Mouse (Mus musculus) MEL (cell line): ENCODE results near the gene Catip. TPM values are rescaled to one million over a fixed set of nuclear protein-coding genes. Genes with fewer than 3 reads are reported as not detected.

Experiments
- DNase-seq: peaks from one replicate; pipeline ENCODE4 v3.0.0; 2011; ENCODE audit warnings: low read depth, low spot score
- H3K27ac ChIP-seq: 2 replicates; pipeline ENCODE4 v1.5.1; 2012; ENCODE audit warnings: low read depth, mild to moderate bottlenecking, control low read depth, low read length, moderate library complexity; ENCODE audit not compliant: control insufficient read depth
- H3K27me3 ChIP-seq, 2 experiments: fragments of 150-350 bp in 1 of 2; sonication (generic) in 1 of 2; 2 replicates each; pipeline ENCODE4 v1.6.1; 2012; ENCODE audit warnings: low read length in 2 of 2, mild to moderate bottlenecking in 2 of 2, improper control_type of control experiment in 1 of 2, moderate library complexity in 1 of 2; ENCODE audit not compliant: insufficient read depth in 2 of 2, control insufficient read depth in 1 of 2
- H3K36me3 ChIP-seq, 2 experiments: 2 replicates each; pipeline ENCODE4 v1.6.1; 2012 to 2014; ENCODE audit warnings: low read length in 2 of 2, improper control_type of control experiment in 1 of 2, inconsistent platforms in 1 of 2, mild to moderate bottlenecking in 1 of 2; ENCODE audit not compliant: insufficient read depth in 2 of 2, control insufficient read depth in 1 of 2
- H3K4me1 ChIP-seq, 2 experiments: fragments of 150-350 bp in 1 of 2; sonication (generic) in 1 of 2; 2 replicates each; pipeline ENCODE4 v1.6.1; 2012; ENCODE audit warnings: low read length in 2 of 2, improper control_type of control experiment in 1 of 2, mild to moderate bottlenecking in 1 of 2; ENCODE audit not compliant: insufficient read depth in 2 of 2, control insufficient read depth in 1 of 2
- H3K4me3 ChIP-seq, 2 experiments: fragments of 150-350 bp in 1 of 2; sonication (generic) in 1 of 2; 2 replicates each; pipeline ENCODE4 v1.5.1; 2012; ENCODE audit warnings: low read depth in 2 of 2, low read length in 2 of 2, mild to moderate bottlenecking in 2 of 2, moderate library complexity in 2 of 2, control low read depth in 1 of 2, improper control_type of control experiment in 1 of 2; ENCODE audit not compliant: control insufficient read depth in 1 of 2, insufficient read depth in 1 of 2
- H3K79me2 ChIP-seq: 2 replicates; pipeline ENCODE4 v1.6.1; 2012; ENCODE audit warnings: mild to moderate bottlenecking, low read length, moderate library complexity; ENCODE audit not compliant: control insufficient read depth, poor library complexity, insufficient read depth
- H3K9ac ChIP-seq: 2 replicates; pipeline ENCODE4 v1.6.1; 2012; ENCODE audit warnings: low read depth, mild to moderate bottlenecking, control low read depth, low read length, moderate library complexity; ENCODE audit not compliant: control insufficient read depth, poor library complexity, severe bottlenecking
- H3K9me3 ChIP-seq: fragments of 150-350 bp; sonication (generic); replicated peaks from 2 replicates; pipeline ENCODE4 v1.6.1; 2012; ENCODE audit warnings: mild to moderate bottlenecking, low read length, improper control_type of control experiment, moderate library complexity; ENCODE audit not compliant: insufficient read depth
- CHD1 ChIP-seq: IDR thresholded peaks from 2 replicates; pipeline ENCODE4 v1.6.1; 2012; ENCODE audit warnings: low read depth, mild to moderate bottlenecking, inconsistent platforms, low read length, improper control_type of control experiment
- CHD2 ChIP-seq: IDR thresholded peaks from 2 replicates; pipeline ENCODE4 v1.6.1; 2011; ENCODE audit warnings: low read length, improper control_type of control experiment
- CTCF ChIP-seq, 3 experiments: IDR thresholded peaks in 2 of 3; conservative IDR thresholded peaks in 1 of 3; 2 replicates each; pipeline ENCODE4 v1.5.1; 2011 to 2012; ENCODE audit warnings: low read length in 3 of 3, low read depth in 2 of 3, mild to moderate bottlenecking in 2 of 3, improper control_type of control experiment in 1 of 3, inconsistent platforms in 1 of 3, mixed read lengths in 1 of 3, moderate library complexity in 1 of 3; ENCODE audit not compliant: control insufficient read depth in 1 of 3, insufficient read depth in 1 of 3, poor library complexity in 1 of 3, severe bottlenecking in 1 of 3
- ELF1 ChIP-seq: IDR thresholded peaks from 2 replicates; pipeline ENCODE4 v1.6.1; 2014; ENCODE audit warnings: low read depth, mild to moderate bottlenecking, inconsistent platforms, low read length, improper control_type of control experiment, moderate library complexity
- EP300 ChIP-seq, 2 experiments: IDR thresholded peaks; 2 replicates each; pipeline ENCODE4 v1.6.1; 2011; ENCODE audit warnings: improper control_type of control experiment in 2 of 2, low read length in 2 of 2, low read depth in 1 of 2, mild to moderate bottlenecking in 1 of 2
- ETS1 ChIP-seq: IDR thresholded peaks from 2 replicates; pipeline ENCODE4 v1.6.1; 2012; ENCODE audit warnings: low read depth, mild to moderate bottlenecking, inconsistent platforms, low read length, improper control_type of control experiment, moderate library complexity
- GABPA ChIP-seq: IDR thresholded peaks from 2 replicates; pipeline ENCODE4 v1.6.1; 2012; ENCODE audit warnings: low read depth, mild to moderate bottlenecking, inconsistent platforms, low read length, improper control_type of control experiment, moderate library complexity
- GATA1 ChIP-seq: IDR thresholded peaks from 2 replicates; pipeline ENCODE4 v1.6.1; 2011; ENCODE audit warnings: low read depth, low read length, improper control_type of control experiment
- MAX ChIP-seq: IDR thresholded peaks from 2 replicates; pipeline ENCODE4 v1.6.1; 2011; ENCODE audit warnings: low read length, improper control_type of control experiment
- MAZ ChIP-seq: IDR thresholded peaks from 2 replicates; pipeline ENCODE4 v1.6.1; 2012; ENCODE audit warnings: low read depth, mild to moderate bottlenecking, inconsistent platforms, low read length, improper control_type of control experiment
- MXI1 ChIP-seq: IDR thresholded peaks from 2 replicates; pipeline ENCODE4 v1.6.1; 2011; ENCODE audit warnings: mild to moderate bottlenecking, low read depth, low read length, improper control_type of control experiment
- MYB ChIP-seq: IDR thresholded peaks from 2 replicates; pipeline ENCODE4 v1.6.1; 2011; ENCODE audit warnings: mild to moderate bottlenecking, low read depth, low read length, improper control_type of control experiment
- MYC ChIP-seq: IDR thresholded peaks from 2 replicates; pipeline ENCODE4 v1.6.1; 2011; ENCODE audit warnings: low read depth, mild to moderate bottlenecking, low read length, improper control_type of control experiment, moderate library complexity
- NELFE ChIP-seq: IDR thresholded peaks from 2 replicates; pipeline ENCODE4 v1.6.1; 2011; ENCODE audit warnings: low read depth, low read length, improper control_type of control experiment
- NRF1 ChIP-seq: IDR thresholded peaks from 2 replicates; pipeline ENCODE4 v1.6.1; 2014; ENCODE audit warnings: low read depth, mild to moderate bottlenecking, inconsistent platforms, low read length, improper control_type of control experiment, moderate library complexity; ENCODE audit not compliant: poor library complexity, insufficient read depth, severe bottlenecking
- POLR2A ChIP-seq, 2 experiments: IDR thresholded peaks; 2 replicates each; pipeline ENCODE4 v1.6.1; 2011 to 2012; ENCODE audit warnings: low read length in 2 of 2, mild to moderate bottlenecking in 2 of 2, control low read depth in 1 of 2, improper control_type of control experiment in 1 of 2, low read depth in 1 of 2, moderate library complexity in 1 of 2; ENCODE audit not compliant: control insufficient read depth in 1 of 2, insufficient read depth in 1 of 2, poor library complexity in 1 of 2
- POLR2AphosphoS2 ChIP-seq: IDR thresholded peaks from 2 replicates; pipeline ENCODE4 v1.6.1; 2011; ENCODE audit warnings: low read length, improper control_type of control experiment
- POLR2AphosphoS5 ChIP-seq: IDR thresholded peaks from 2 replicates; pipeline ENCODE4 v1.6.1; 2012; ENCODE audit warnings: low read depth, borderline replicate concordance, mild to moderate bottlenecking, inconsistent platforms, low read length, moderate library complexity, mixed read lengths
- TAL1 ChIP-seq: IDR thresholded peaks from 2 replicates; pipeline ENCODE4 v1.6.1; 2012; ENCODE audit warnings: mild to moderate bottlenecking, inconsistent platforms, low read length, moderate library complexity, mixed read lengths
- USF1 ChIP-seq: IDR thresholded peaks from 2 replicates; pipeline ENCODE4 v1.6.1; 2014; ENCODE audit warnings: low read depth, mild to moderate bottlenecking, inconsistent platforms, low read length, improper control_type of control experiment, moderate library complexity
- USF2 ChIP-seq, 2 experiments: IDR thresholded peaks; 2 replicates each; pipeline ENCODE4 v1.6.1; 2011 to 2012; ENCODE audit warnings: improper control_type of control experiment in 2 of 2, low read length in 2 of 2, borderline replicate concordance in 1 of 2, inconsistent platforms in 1 of 2, low read depth in 1 of 2, mild to moderate bottlenecking in 1 of 2; ENCODE audit not compliant: insufficient read depth in 1 of 2
- ZKSCAN1 ChIP-seq: IDR thresholded peaks from 2 replicates; pipeline ENCODE4 v1.6.1; 2012; ENCODE audit warnings: low read depth, mild to moderate bottlenecking, inconsistent platforms, low read length, improper control_type of control experiment, moderate library complexity
- ZNF384 ChIP-seq: IDR thresholded peaks from 2 replicates; pipeline ENCODE4 v1.6.1; 2012; ENCODE audit warnings: low read depth, mild to moderate bottlenecking, inconsistent platforms, low read length, improper control_type of control experiment
- polyA plus RNA-seq, 2 experiments: library from polyadenylated mRNA; stranded (reverse) in 1 of 2; unstranded in 1 of 2; fragments of >175 nt in 1 of 2; fragments of >200 nt in 1 of 2; gene quantifications; 2 replicates each; pipeline versions ENCODE4 v1.2.1 to v1.2.4; 2012; ENCODE audit warnings: low replicate concordance in 2 of 2, low read depth in 1 of 2; ENCODE audit not compliant: insufficient read length in 2 of 2, insufficient read depth in 1 of 2, missing spikeins in 1 of 2
- total RNA-seq: library from RNA; depleted of rRNA; stranded (reverse); fragments of 300-350 nt; gene quantifications from 2 replicates; pipeline ENCODE4 v1.2.3, GENCODE M21; 2012

The Catip gene
- total and polyA plus RNA-seq, 3 experiments, result 0.08 TPM; not detected in 1

DNA sequence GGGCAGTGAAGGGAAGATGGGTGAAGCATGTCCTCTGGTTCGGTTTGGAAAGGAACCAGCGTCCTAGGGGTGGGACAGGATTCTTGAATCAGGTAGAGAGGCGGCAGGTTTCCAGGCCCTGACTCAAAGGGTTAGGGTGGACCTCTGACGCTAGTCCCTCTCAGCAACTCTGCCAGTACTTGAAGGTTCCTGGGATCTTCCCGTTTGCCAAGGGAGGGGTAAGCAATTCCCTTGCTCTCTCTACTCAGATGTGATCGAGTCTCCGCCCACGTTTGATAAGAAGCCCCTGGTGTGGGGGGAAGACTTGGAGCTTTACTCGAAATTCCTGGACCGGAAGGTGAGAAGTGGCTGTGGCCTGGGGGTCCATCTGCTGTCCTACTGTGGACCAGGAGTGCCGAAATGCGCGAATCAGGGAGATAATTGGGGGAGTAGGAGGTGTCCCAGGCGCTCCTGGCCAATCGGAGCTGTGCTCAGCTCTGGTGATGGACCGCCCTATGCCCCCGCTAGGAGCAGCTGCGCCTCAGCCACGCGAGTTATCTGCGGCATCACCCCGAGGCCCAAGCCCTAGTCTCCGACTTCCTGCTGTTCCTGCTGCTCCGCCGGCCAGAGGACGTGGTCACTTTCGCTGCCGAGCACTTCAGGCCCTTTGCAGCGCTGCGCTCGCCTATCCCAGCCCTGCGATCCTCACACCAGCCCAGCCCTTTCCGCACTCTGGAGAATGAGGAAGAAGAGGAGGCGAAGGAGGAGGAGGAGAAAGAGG lies 6.2 kb downstream of the Catip start:
- peak; percentile 87 for DNase-seq
- TF ChIP-seq NRF1 (no peak), ELF1 (peak; percentile 65; the same call in 1 of the 2 replicates), NELFE (peak; percentile 37; the same call in 1 of the 2 replicates), MAZ (0 out of 2 replicates have a peak, but pooled peaks have one; percentile 30), GATA1 (0 out of 2 replicates have a peak, but pooled peaks have one; percentile 5), ZKSCAN1 (peak; percentile 80), MAX (0 out of 2 replicates have a peak, but pooled peaks have one; percentile 17), USF1 (no peak), POLR2A (IDR thresholded peaks at IDR 0.05; ENCODE audit: control insufficient read depth in 1 of 2, insufficient read depth in 1 of 2, low read depth in 1 of 2, low read length in 2 of 2, poor library complexity in 1 of 2) (peak in 1 of 2 experiments; percentile 52; a peak in 1 of 4 replicates)
- Histone ChIP-seq H3K9me3 (no peaks in the 10 kb centered on the region), H3K9ac (peak overlapping the region; percentile 35), H3K79me2 (no peaks in the 10 kb centered on the region), H3K27me3 (no peaks in the 10 kb centered on the region; a peak in 1 of 4 replicates), H3K36me3 (peaks cover 0 to 3% of the 10 kb centered on the region in 2 experiments; a peak in 1 of 4 replicates), H3K27ac (no peak overlapping the region), H3K4me3 (peak overlapping the region; percentile 50 to 55), H3K4me1 (peaks cover 0 to 11% of the 10 kb centered on the region in 2 experiments; a peak in 2 of 4 replicates)

DNA sequence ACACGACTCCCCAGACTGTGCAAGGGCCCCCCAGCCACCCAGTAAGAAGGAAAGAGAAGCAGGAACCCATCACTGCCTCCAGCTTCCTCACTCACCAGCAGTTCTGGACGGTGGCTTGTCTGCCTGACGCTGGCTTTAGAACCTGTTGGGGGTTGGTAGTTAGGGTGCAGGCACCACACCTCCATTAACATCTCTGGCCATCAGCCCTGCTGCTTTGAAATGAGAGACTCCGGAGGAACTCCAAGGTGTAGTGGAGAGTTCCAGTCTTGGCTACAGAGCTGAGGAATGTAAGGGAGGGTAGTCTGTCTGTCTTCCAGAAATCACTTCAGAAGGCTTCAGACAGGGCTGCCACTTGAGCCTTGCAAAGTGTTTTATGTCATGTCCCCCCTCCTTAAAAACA lies 8.1 kb downstream of the Catip start:
- peaks cover 0 to 3% of the 10 kb centered on the region in 2 experiments; a peak in 1 of 4 replicates for H3K36me3 ChIP-seq
- no peaks in the 10 kb centered on the region for H3K9me3 ChIP-seq
- peaks cover 0 to 11% of the 10 kb centered on the region in 2 experiments; a peak in 2 of 4 replicates for H3K4me1 ChIP-seq
- no peak overlapping the region for H3K4me3 ChIP-seq
- H3K79me2 ChIP-seq, result no peaks in the 10 kb centered on the region
- no peak for DNase-seq
- no peak for TF ChIP-seq CHD1
- TF ChIP-seq MAZ, result no peak
- TF ChIP-seq POLR2AphosphoS5, result no peak
- no peak for TF ChIP-seq MYB
- TF ChIP-seq MYC, result no peak
- no peak for TF ChIP-seq POLR2A (IDR thresholded peaks at IDR 0.05; ENCODE audit: control insufficient read depth in 1 of 2, insufficient read depth in 1 of 2, low read depth in 1 of 2, low read length in 2 of 2, poor library complexity in 1 of 2)
- no peak for TF ChIP-seq USF2 (IDR thresholded peaks at IDR 0.05; ENCODE audit: borderline replicate concordance in 1 of 2, insufficient read depth in 1 of 2, low read depth in 1 of 2, low read length in 2 of 2)
- no peak for TF ChIP-seq ZNF384
- no peak for TF ChIP-seq MAX
- TF ChIP-seq USF1, result no peak
- TF ChIP-seq POLR2AphosphoS2, result no peak
- no peak for TF ChIP-seq ETS1
- no peak for TF ChIP-seq EP300 (IDR thresholded peaks at IDR 0.05; ENCODE audit: low read depth in 1 of 2, low read length in 2 of 2)
- TF ChIP-seq TAL1, result no peak
- no peak for TF ChIP-seq CHD2
- TF ChIP-seq GABPA, result no peak
- no peak for TF ChIP-seq NELFE
- TF ChIP-seq MXI1, result no peak
- no peak for TF ChIP-seq CTCF (IDR thresholded peaks at IDR 0.05 in 2 of 3, conservative IDR thresholded peaks at IDR 0.05 in 1 of 3; ENCODE audit: control insufficient read depth in 1 of 3, insufficient read depth in 1 of 3, low read depth in 2 of 3, low read length in 3 of 3, poor library complexity in 1 of 3, severe bottlenecking in 1 of 3)
- H3K27ac ChIP-seq, result no peak overlapping the region
- no peaks in the 10 kb centered on the region; a peak in 1 of 4 replicates for H3K27me3 ChIP-seq
- no peak overlapping the region for H3K9ac ChIP-seq
